Mouse (Mus musculus): ENCODE measurements around the gene Tctex1d2.
A peak's percentile ranks its signal among the peaks of the same experiment; 100 is the strongest.

The Tctex1d2 gene

GRCm38 (mm10) chr16:32419517-32420483, at the start of gene Tctex1d2:
TSS of gene Tctex1d2 (plus strand) at chr16:32419702.
- peak; percentile 96 to 98 for DNase-seq

- DNase-seq = peak; percentile 46 to 72
Measured at GRCm38 (mm10) chr16:32371351-32371750, 48.2 kb upstream of the Tctex1d2 start.

DNA sequence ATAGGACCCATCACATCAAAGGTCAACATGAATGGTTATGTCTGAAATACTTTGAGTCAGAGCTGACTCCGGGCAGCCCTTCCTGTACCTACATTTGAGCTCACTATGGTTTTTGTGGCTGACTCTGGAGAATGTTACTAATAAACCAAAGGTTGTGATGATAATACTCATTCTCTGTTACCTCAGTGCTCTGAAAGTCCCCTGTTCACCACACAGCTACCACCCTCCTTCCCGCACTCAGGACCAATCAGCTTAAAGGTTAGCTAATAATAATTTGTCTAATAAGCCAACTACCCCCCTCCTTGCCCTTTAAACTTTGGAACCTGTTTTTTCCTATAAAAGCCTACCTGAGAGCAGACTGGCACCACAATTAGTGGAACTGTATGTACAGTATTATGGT, 39.9 kb upstream of the Tctex1d2 start:
- DNase-seq = no peak

DNA sequence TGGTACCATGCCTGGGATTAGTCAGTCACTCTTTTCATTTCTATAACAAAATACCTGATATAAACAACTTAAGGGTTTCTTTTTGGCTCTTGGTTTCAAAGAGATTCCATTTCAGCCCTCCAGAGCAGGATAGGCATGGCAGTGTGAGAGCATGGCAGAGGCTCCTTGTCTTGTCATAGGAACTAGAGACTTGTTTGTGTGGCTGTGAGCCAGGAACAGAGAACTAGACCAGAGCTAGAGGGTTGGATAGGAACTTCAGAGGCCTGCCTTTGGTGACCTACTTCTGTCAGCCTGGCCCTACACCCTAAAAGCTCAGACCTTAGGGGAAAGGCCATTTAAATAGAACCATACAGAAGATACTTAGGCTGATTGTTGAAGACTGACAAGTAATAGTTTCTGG, 36.6 kb upstream of the Tctex1d2 start:
- DNase-seq = no peak

DNA sequence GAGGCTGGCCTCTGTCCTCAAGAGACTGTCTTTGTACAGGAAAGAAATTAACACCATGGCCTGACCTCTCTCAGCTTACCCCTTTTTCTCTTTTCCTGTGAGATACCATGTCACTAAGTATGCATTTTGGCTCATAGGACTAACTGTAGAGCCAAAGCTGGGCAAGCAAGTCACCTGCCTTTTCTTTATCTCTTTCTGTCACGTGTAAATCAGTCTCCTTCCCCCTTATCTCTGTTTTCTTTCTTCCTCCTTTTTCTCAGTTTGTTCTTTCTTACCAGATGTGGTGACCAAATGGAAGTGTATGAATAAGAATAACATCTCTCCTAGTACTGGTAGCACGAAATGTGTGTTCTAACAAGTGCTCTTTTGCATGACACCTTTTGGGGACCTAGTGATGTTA, 34.6 kb upstream of the Tctex1d2 start:
- no peak for DNase-seq

- DNase-seq = peak in 1 of 2 experiments; percentile 30
Measured at GRCm38 (mm10) chr16:32386826-32387225, 32.7 kb upstream of the Tctex1d2 start.

DNA sequence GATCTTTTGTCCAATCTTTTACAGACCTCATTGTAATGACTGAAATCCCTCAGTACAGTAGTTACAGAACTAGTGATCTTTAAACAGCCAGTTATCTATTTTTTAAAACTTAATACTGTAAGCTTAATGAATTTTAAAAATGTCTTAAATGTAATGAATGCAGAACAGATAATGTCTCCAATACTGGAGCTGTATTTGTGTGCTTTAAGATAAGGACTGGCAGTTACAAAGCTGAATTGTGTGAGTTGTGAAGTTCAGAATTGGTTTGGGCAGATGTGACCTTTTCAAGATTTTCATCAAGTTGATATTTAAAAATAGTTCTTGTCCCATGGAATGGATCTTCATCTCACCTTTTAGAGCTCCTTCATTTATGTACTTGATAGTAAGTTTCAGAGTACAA, 30.5 kb upstream of the Tctex1d2 start:
- DNase-seq = no peak

- no peak for DNase-seq
Measured at GRCm38 (mm10) chr16:32389841-32390240, 29.7 kb upstream of the Tctex1d2 start.

DNA sequence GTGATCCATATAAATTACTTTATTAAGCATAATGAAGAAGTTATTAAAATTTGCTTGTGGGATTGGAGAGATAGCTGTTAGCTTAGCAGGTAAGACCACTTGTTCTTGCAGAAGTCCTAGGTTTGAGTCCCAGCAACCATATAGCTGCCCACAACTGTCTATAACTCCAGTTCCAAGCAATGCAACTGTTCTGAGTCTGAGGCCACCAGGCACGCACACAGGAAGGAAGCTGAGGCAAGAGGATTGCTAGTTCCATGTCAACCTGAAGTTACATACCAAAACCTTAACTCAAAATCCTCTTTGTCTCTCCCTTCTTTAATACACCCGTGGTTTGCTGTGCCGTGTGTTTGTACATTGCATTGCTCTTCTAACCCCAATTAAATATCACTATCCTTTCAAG, 28.6 kb upstream of the Tctex1d2 start:
- no peak for DNase-seq

- no peak for DNase-seq
Measured at GRCm38 (mm10) chr16:32395679-32396540, 23.6 kb upstream of the Tctex1d2 start.

GRCm38 (mm10) chr16:32396541-32396835, 23.0 kb upstream of the Tctex1d2 start:
- no peak for DNase-seq

DNA sequence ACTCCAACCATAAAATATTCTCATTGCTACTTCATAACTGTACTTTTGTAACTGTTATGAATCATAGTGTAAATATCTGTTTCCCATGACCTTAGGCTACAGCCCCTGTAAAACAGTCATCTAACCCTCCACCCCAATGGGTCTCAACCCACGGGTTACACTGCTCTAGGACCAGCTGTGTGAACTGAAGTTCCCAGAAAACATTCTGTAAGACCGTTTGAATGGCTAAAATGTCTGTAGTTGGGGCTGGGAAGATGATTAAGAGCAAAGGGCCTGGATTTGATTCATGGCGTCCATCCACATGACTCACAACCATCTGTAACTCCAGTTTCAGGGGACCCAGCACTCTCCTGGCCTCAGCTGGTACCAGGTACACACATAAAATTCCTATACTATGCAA, 21.3 kb upstream of the Tctex1d2 start:
- no peak for DNase-seq

- DNase-seq = no peak
Measured at GRCm38 (mm10) chr16:32400267-32400666, 19.2 kb upstream of the Tctex1d2 start, which contains the start of gene Tm4sf19. TSS of gene Tm4sf19 (plus strand) at chr16:32400506.

DNA sequence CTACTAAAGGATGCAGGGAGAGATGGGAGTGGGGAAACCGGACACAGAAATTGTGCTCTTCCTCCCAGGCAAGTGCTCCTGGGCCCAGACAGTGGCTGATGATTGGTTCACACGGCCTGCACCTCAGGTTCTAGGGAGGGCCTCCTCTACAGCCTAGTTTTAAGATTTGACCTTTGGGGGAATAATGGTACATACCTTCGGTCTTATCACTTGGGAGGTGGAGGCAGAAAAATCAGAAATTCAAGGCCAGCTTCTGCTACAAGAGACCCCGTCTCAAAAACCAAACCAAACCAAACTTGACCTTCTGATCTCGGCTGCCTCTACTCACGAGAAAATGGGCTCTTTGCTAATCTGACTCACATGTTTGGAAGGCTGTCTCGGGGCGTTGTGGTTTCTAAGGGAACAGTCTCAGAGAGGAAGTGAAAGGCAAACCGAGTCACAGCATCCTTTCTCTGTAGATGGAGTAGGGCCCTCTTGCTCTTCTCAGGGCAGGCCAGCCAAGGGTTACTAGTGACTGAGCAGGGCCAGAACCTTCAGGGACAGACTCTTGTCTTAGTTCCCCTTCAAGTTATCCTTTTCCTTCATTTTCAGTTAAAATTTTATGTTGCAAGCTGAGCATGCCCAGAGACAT, 18.1 kb upstream of the Tctex1d2 start:
- no peak for DNase-seq

GRCm38 (mm10) chr16:32402818-32403217, 16.7 kb upstream of the Tctex1d2 start:
- DNase-seq = no peak

DNA sequence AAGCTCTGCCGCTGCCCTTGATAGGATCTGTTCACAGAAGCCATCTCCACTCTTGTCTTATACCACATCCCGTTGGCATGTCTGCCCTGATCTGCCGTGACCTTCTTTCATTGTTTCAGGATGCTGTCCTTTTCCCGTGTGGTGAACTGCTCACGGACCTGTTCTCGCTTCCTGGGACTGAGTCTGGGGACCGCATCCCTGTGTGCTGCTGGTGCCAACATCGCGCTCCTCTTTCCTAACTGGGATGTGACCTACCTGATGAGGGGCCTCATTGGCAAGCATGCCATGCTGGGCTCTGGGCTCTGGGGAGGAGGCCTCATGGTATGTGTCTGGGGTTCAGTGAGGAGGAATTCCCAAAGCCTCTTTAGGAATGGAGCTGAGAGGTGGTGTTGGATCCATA, 13.8 kb upstream of the Tctex1d2 start:
- no peak for DNase-seq

DNA sequence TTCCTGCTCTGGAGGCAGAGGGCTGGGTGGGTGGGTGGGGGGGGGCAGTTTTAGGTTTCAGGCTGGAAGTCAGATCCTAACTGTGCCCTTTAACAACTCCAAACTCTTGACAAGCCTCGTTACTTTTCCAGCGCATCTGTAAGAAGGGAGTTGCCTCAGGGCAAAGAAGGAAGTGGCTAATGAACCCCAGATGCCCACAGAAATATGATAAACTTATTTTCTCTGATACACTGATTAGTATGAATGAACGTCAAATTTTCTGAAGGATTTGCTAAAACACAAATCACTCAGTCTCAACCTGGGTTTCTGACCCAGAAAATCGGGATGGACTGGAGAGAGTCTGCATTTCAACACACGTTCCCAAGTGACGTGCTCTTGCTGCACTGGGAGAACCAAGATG, 12.8 kb upstream of the Tctex1d2 start:
- DNase-seq = no peak

DNA sequence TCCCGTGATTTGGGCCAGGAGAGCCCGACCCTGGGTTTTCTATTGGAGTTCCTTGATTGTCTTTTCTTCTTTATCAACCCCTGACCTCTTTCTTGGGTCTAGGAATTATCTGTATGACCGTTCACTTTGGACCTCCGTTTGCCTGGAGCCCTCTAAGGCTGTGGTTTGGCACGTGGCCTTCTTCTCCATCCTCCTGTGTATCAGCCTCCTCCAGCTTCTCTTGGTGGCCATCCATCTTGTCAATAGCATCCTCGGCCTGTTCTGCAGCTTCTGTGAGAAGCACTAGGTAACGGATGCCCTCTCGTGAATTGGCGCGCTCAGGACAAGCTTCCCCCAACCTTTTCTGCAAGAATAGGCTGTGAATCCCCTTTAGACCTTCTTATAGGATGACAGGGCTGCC, 11.8 kb upstream of the Tctex1d2 start:
- no peak for DNase-seq

DNA sequence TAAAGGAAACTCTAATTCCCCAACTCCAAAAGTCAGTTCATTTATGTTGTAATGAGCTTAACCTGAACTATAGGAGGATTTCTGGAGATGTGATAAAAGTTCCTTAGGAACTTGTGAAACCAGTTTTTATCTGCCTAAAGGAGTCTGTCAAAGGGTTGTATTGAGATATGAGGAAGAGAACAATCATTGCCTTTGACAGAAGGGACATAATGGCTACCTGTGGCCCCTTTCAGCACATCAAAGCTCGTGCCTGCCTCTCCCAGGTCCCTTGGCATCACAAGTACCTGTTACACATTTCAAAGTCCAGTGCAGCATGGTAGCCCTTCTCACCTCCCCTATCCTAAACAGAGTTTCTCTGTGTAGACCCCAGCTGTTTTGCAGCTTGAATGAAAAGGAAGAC, 2.0 kb upstream of the Tctex1d2 start:
- DNase-seq = no peak

DNA sequence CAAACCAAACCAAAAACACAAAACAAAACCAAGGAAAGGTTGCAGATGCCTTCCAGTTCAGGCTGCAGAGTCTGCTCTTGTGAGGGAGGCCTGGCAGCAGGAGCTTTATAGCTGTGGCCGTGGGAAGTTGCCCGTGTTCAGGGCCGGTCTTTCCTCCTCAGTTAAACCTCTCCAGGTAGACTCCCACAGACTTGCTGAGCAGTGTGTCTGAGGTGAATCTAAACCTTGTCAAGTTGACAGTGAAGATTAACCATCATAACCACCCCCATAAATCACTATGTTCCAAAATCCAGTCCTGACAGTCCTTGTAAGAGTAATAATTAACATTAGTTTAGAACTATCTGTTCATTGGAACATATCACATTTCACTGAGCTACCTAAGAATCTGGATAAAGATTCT, 8.0 kb downstream of the Tctex1d2 start:
- peak; percentile 18 to 58 for DNase-seq

GRCm38 (mm10) chr16:32430474-32431046, 11.1 kb downstream of the Tctex1d2 start, which contains the start of gene Pcyt1a:
TSS of gene Pcyt1a (plus strand) at chr16:32430921.
- DNase-seq = peak; percentile 93 to 97

- DNase-seq = no peak
Measured at GRCm38 (mm10) chr16:32431047-32431591, 11.6 kb downstream of the Tctex1d2 start.
